Mouse (Mus musculus): ENCODE results near the gene Cct4. TPM values are rescaled to one million over a fixed set of nuclear protein-coding genes. Genes with fewer than 3 reads are reported as not detected.

The Cct4 gene
- polyA plus RNA-seq, 1 experiment from 2014 or later, result 123 TPM

GRCm38 (mm10) chr11:23029399-23029798 is 39.1 kb downstream of the Cct4 start:
- 65% methylated on average over 6 of the region's 6 CpGs for WGBS (ENCODE audit: insufficient replicate concordance)
- no peak overlapping the region for H3K9ac ChIP-seq
- no peaks in the 10 kb centered on the region for H3K9me3 ChIP-seq (replicated peaks)
- ATAC-seq (ENCODE audit: insufficient read depth), result no peak
- H3K4me3 ChIP-seq (replicated peaks), result no peak overlapping the region
- H3K27ac ChIP-seq (replicated peaks), result no peak overlapping the region
- no peaks in the 10 kb centered on the region for H3K36me3 ChIP-seq (replicated peaks)
- no peak overlapping the region for H3K4me2 ChIP-seq
- H3K4me1 ChIP-seq (replicated peaks), result no peaks in the 10 kb centered on the region
- H3K27me3 ChIP-seq, result no peaks in the 10 kb centered on the region

- no peak overlapping the region for H3K4me3 ChIP-seq (replicated peaks)
- H3K9me3 ChIP-seq (replicated peaks), result no peaks in the 10 kb centered on the region
- no peaks in the 10 kb centered on the region for H3K36me3 ChIP-seq (replicated peaks)
- H3K4me2 ChIP-seq, result no peak overlapping the region
- H3K9ac ChIP-seq, result no peak overlapping the region
- no peaks in the 10 kb centered on the region for H3K4me1 ChIP-seq (replicated peaks)
- WGBS (ENCODE audit: insufficient replicate concordance), result 35% methylated on average over 5 of the region's 5 CpGs
- no peak overlapping the region for H3K27ac ChIP-seq (replicated peaks)
- ATAC-seq (ENCODE audit: insufficient read depth), result no peak
- H3K27me3 ChIP-seq, result peaks cover 23% of the 10 kb centered on the region
Measured at GRCm38 (mm10) chr11:23047252-23047651, 56.9 kb downstream of the Cct4 start.

GRCm38 (mm10) chr11:23047663-23048582 is 57.6 kb downstream of the Cct4 start:
- no peaks in the 10 kb centered on the region for H3K4me1 ChIP-seq (replicated peaks)
- no peaks in the 10 kb centered on the region for H3K9me3 ChIP-seq (replicated peaks)
- no peak overlapping the region for H3K9ac ChIP-seq
- H3K36me3 ChIP-seq (replicated peaks), result no peaks in the 10 kb centered on the region
- no peak for ATAC-seq (ENCODE audit: insufficient read depth)
- no peak overlapping the region for H3K4me3 ChIP-seq (replicated peaks)
- H3K27ac ChIP-seq (replicated peaks), result no peak overlapping the region
- H3K4me2 ChIP-seq, result no peak overlapping the region
- peaks cover 23% of the 10 kb centered on the region for H3K27me3 ChIP-seq
- 21% methylated on average over 20 of the region's 20 CpGs for WGBS (ENCODE audit: insufficient replicate concordance)

GRCm38 (mm10) chr11:23049642-23050041 is 59.3 kb downstream of the Cct4 start:
- H3K4me1 ChIP-seq (replicated peaks), result no peaks in the 10 kb centered on the region
- no peak overlapping the region for H3K27ac ChIP-seq (replicated peaks)
- H3K27me3 ChIP-seq, result peaks cover 23% of the 10 kb centered on the region
- H3K36me3 ChIP-seq (replicated peaks), result no peaks in the 10 kb centered on the region
- H3K4me2 ChIP-seq, result no peak overlapping the region
- no peak overlapping the region for H3K4me3 ChIP-seq (replicated peaks)
- H3K9ac ChIP-seq, result no peak overlapping the region
- H3K9me3 ChIP-seq (replicated peaks), result no peaks in the 10 kb centered on the region
- ATAC-seq (ENCODE audit: insufficient read depth), result no peak

GRCm38 (mm10) chr11:23052353-23052752 is 62.0 kb downstream of the Cct4 start:
- H3K27ac ChIP-seq (replicated peaks), result no peak overlapping the region
- no peak overlapping the region for H3K4me3 ChIP-seq (replicated peaks)
- peaks cover 20% of the 10 kb centered on the region for H3K27me3 ChIP-seq
- H3K9me3 ChIP-seq (replicated peaks), result no peaks in the 10 kb centered on the region
- H3K36me3 ChIP-seq (replicated peaks), result no peaks in the 10 kb centered on the region
- no peaks in the 10 kb centered on the region for H3K4me1 ChIP-seq (replicated peaks)
- no peak overlapping the region for H3K4me2 ChIP-seq
- ATAC-seq (ENCODE audit: insufficient read depth), result no peak
- WGBS (ENCODE audit: insufficient replicate concordance), result 32% methylated on average over 4 of the region's 4 CpGs
- H3K9ac ChIP-seq, result no peak overlapping the region

Other genes starting within 250 kb of the Cct4 start
- gene B3gnt2, start 129.6 kb upstream of the Cct4 start, polyA plus RNA-seq (2015; fragmentation: Nextera tagmentation; extraction: Ambion mirVana), result 5.3 TPM in 2 replicates
- 1.9 and 2.6 TPM in 2 replicates for gene Zrsr1, start 18.5 kb upstream of the Cct4 start, polyA plus RNA-seq (2015; fragmentation: Nextera tagmentation; extraction: Ambion mirVana)
- 8.9 and 9.2 TPM in 2 replicates for gene Gm28048, start 8.4 kb upstream of the Cct4 start, polyA plus RNA-seq (2015; fragmentation: Nextera tagmentation; extraction: Ambion mirVana)
- gene Commd1, start 8.1 kb upstream of the Cct4 start, polyA plus RNA-seq (2015; fragmentation: Nextera tagmentation; extraction: Ambion mirVana), result 153 and 167 TPM in 2 replicates
- 0.59 and 1.4 TPM in 2 replicates for gene Fam161a, start 17.0 kb downstream of the Cct4 start, polyA plus RNA-seq (2015; fragmentation: Nextera tagmentation; extraction: Ambion mirVana)